Mouse (Mus musculus) testis, adult 2 months (tissue): ENCODE results near the gene Tsc22d4.

ENCODE experiments used
- CTCF ChIP-seq: fragments of 200-500 bp; IDR thresholded peaks from 2 replicates; pipeline ENCODE4 v1.5.1; 2012; ENCODE audit warnings: low read depth, mild to moderate bottlenecking, inconsistent platforms, low read length, moderate library complexity; ENCODE audit not compliant: control insufficient read depth, insufficient read depth, insufficient replicate concordance
- POLR2A ChIP-seq: fragments of 200-500 bp; IDR thresholded peaks from 2 replicates; pipeline ENCODE4 v1.6.1; 2012; ENCODE audit warnings: low read depth, mild to moderate bottlenecking, inconsistent platforms, low read length, moderate library complexity; ENCODE audit not compliant: control insufficient read depth

- no peak for TF ChIP-seq POLR2A
- TF ChIP-seq CTCF: no peak
These were observed 49.6 kb upstream of the Tsc22d4 start for GRCm38 (mm10) chr5:137695930-137696329.
